Mouse (Mus musculus) spleen, embryonic (tissue): ENCODE measurements at regions not wholly inside any gene's neighbourhood (a gene's known extent, or its start where the extent isn't known, plus 50 kb on each side); places are given as distances from the start of the nearest gene placed in this dataset.

Experiments
- CTCF ChIA-PET: fragments of 350-600 bp; sonication (Branson Sonifier 250); formaldehyde crosslinking; loops from one replicate; lab custom pipeline; 2022; lab: Charles Lee

GRCm38 (mm10) chr13:101824962-101825361 lies 56.9 kb upstream of the Pik3r1 start:
- CTCF ChIA-PET: no interaction called here

DNA sequence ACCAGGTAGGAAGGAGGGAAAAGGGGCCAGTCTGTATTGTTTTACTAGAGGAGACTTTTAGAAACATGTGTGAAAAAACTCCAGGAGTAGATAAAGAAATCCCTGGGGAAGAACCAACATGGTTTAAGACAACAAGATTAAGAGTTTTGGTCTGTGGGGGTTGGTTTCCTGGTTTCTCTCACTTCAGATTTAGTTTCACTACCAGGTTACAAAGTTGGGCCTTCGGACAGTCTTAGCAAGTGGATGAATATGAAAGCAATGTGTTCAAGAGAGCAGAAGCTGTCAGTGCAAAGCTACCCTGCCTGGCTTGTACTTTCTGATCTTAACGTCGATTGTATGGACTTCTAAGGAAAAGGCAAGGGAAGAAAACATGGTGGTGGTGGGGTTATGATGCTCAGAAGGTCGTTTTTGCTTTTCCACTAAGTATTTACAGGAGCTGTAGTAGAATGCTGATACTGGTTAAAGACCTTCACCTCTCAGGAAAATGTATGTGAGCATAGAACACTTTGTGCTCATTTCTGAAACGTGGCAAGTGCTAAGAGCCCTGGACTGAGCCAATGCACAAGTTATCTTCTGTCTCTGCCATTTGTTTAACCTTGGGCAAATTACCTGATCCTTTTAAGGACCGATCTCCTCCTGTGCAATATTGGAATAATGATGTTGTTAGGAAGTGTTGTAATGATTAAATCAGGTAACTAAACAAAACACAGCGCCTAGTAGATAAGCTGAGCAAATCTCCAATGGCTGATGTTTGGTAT lies 64.0 kb upstream of the Pik3r1 start:
- CTCF ChIA-PET: no interaction called here

GRCm38 (mm10) chr13:101834546-101834945 lies 66.5 kb upstream of the Pik3r1 start:
- CTCF ChIA-PET: no interaction called here

DNA sequence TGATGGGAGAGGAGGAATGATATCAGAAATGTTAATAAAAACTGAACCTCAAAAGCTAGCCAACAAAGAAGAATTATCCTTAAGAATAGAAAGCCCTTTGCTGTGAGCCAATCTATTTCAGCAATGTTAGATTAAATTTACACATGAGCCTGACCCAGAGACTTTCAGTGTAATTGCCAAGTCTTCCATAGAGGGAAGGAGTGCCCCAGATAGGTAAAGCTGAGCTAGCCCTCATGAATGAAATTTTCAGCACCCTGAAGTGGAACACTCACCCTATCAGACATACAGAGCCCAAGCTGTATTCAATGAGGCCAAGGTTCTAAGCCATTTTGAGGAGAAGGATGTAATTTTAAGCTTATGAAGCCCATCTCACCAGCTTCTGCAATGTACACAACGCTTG lies 69.0 kb upstream of the Pik3r1 start:
- CTCF ChIA-PET: no interaction called here

- CTCF ChIA-PET: no interaction called here
Observed at GRCm38 (mm10) chr13:101844461-101845440, 76.7 kb upstream of the Pik3r1 start.

DNA sequence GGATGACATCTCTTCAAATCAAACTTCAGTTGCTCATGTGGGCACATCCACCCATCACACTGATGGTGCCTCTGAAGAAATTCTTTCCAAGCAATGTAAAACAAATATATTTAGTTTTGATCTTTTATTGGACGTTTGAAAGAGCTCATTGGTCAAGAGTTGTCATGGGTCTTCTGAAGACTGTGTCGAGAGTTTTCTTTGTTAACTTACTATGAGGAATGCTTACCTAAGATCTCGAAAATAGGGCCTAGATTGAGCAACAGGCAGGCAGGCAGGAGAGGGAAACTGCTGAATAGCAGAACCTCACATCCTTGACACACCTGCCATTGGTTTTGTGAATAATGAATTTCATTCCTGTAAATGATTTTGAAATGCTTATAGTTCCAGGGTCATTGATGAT lies 78.0 kb upstream of the Pik3r1 start:
- CTCF ChIA-PET: no interaction called here

GRCm38 (mm10) chr13:101847879-101848600 lies 80.0 kb upstream of the Pik3r1 start:
- CTCF ChIA-PET: no interaction called here

DNA sequence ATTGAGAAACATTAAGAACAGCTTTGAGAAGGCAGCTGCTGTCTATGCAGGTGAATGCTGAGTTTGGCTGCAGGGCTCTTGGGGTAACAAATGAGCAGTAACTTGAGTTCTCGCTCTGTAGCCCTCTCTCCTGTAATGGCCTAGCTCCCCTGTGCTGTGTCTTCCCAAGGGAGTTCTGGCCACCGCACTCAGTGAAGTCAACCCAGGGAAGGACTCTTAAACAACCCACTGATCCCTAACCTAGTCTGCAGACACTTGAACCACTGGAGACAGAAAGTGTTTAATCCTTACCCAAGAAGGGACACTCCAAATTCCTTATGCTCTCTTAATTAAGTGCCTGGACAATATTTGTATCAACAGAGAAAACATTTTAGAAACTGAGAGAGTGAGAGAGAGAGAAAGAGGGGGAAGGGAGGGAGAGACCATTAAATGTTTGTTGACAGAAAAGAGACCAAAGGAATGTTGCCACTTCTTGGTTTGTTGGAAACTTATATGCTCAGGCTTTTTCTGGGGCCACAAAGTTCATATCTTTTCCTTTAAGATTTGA lies 80.7 kb upstream of the Pik3r1 start:
- CTCF ChIA-PET: interaction anchor here (0.6 kb wide), 1 partner anchor 1797 kb away, joined by 3 read pairs; no protein-coding TSS in a partner anchor

GRCm38 (mm10) chr13:101849416-101849815 lies 81.4 kb upstream of the Pik3r1 start:
- CTCF ChIA-PET: no interaction called here

DNA sequence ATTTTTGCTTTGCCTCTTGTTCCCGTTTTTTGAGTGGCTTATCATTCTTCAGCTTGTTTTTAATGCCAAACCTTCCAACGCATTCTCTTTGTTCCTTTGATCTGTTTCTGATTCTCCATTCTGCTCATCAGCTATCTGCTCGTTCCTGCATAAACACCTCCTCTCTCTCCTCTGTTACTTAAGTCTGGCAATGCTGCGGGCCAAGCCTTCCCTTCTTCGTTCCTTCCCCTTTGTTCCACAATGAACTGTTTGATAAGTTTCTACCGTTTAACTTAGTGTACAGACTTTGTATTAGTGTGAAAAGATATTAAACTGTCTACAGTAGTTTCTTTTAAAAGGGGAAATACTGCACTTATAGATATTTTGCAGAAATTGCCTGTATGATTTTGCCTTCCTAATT lies 83.3 kb upstream of the Pik3r1 start:
- CTCF ChIA-PET: no interaction called here

GRCm38 (mm10) chr13:101852960-101853359 lies 84.9 kb upstream of the Pik3r1 start:
- CTCF ChIA-PET: no interaction called here

- CTCF ChIA-PET: no interaction called here
Observed at GRCm38 (mm10) chr13:101855141-101855540, 87.1 kb upstream of the Pik3r1 start.

- CTCF ChIA-PET: no interaction called here
Observed at GRCm38 (mm10) chr13:101860704-101861103, 92.7 kb upstream of the Pik3r1 start.

DNA sequence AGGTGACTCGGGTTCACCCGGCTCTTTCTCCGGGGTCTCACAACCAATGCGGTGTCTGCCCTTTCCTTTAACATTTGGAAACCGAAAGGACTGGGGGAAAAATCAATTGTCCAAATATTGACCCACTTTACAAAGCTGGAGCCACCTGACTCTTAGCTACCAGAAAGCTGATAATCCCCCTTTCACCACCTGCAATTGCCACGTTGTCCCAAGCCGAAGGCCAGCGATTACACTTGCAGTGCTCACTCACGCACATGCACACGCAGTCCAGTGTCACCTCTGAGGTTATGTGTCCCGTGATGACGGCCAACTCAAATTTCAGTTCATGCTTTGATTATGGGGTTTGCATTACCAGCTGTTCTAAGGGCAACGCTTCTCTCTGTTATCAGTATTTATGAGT lies 94.0 kb upstream of the Pik3r1 start:
- CTCF ChIA-PET: no interaction called here

DNA sequence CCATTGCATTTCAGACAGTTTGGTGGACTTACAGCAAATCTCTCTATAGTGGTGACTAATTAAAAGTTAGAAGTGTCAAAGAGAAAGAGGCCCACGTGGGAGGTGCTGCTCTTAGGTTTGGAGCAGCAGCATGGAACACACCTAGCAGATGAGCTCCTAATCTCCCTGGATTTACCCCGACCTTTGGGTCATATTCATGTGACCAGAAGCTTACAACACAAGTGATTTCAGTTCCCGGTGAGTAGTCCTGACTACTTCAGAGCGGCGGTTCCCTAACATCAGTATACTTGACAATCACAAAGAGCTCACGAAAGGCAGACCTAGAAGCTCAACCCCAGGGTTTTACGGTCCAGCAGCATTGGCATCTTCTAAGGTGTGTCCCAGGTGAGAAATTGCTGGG lies 95.0 kb upstream of the Pik3r1 start:
- CTCF ChIA-PET: no interaction called here

DNA sequence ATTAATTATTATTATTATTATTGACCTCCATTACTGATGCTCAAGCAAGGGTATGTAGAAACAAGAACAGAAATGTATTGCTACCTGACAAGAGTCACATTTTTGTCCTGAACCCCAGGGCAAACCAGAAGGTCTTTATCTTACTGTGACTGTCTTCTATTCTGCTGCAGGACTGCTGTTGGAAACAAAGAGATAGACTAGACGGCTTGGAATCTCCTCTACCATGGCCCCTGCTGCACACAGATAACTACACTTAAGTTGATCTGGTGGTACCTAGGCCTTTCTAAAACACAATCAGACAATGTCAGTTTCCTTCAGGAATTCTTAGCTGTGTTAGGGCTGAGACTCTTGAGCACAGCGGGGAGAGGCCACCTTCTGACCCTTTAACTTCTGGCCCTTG lies 95.6 kb upstream of the Pik3r1 start:
- CTCF ChIA-PET: no interaction called here

DNA sequence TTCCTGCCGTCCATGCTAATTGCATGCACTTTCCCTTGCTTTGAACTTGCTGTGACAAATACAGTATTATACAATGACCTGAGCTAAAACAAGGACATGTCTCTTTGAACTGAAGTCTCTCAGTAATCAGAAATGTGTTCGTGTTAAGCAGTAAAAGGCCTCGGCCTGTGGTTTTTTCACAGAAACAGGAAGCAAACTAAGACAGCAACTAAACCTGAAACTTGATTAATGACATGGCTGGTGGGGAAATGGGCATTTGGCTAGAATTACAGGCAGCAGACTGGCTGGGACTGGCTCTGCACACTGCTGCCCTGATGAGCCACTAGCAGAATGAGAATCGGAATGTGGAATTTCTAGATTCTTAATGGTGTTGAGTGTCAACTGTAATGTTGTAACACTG lies 98.8 kb upstream of the Pik3r1 start:
- CTCF ChIA-PET: no interaction called here

DNA sequence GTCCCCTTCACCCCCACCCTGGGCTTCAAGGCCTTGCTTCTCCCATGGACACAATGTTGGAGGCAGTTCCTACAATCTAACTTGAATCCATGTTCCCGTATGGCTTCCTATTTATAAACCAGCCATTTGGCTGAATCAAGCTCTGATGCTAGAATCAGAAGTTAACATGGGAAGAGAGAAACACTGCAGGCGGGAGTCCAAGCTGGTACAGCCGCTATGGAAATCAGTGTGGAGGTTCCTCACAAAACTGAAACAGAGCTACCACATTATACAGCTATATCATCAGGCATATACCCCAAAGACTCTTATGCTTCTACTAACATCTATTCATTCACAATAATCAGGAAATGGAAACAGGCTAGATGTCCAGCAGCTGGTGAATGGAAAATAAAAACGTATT lies 106.7 kb upstream of the Pik3r1 start:
- CTCF ChIA-PET: no interaction called here

DNA sequence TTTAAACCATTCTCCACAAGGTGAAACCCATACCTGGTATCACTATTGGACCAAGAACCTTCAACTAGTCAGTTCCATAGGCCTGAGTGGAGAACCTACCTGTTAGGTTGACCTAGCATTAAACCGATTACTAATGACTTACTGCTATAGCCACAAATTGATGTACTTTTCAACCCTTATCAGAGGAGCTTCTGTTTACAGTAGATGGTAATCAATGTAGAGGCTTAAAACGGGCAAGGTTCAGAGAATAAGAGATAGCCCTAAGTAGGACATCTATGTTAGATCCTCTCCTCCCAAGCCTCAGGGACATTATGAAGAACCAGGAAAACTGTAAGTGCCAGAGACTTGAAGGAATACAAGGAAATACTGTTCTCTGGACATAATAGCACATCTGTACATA lies 108.1 kb upstream of the Pik3r1 start:
- CTCF ChIA-PET: no interaction called here

DNA sequence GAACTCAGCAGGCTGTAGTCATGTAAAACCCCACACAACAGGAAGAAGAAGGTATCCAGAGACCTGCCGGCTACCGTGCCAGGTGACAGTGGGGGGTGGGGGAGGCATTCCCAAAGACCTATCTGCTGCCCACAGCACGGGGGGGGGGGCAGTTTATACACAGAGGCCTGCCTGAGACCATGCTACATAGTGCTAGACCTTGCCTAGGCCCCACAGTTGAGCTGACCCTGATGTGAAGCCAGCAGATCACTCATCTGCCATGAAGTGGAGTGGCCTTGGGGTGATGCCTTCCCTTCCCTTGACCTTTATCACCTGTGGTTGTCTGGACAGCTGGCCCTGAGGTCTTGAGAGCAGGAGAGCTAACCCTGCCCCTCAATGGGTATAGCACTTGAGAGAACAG lies 108.6 kb upstream of the Pik3r1 start:
- CTCF ChIA-PET: no interaction called here

DNA sequence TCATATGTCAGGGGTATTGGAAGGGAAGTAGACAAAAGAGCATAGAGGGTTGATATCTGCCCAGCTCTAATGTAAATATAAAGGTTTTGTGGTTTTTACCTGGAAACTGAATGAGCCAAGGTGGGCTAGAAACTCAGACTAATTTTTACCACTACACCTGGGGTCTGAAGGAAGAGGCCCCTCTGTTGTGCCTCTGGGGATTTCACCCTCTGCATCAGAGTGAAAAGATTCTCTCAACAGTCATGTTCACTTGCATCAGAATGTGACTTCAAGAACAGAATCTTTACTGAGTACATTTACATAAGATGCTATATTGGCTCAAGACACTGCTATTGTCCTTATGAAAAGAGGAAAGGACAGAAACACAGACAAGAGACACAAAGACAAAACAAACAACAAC lies 110.2 kb upstream of the Pik3r1 start:
- CTCF ChIA-PET: no interaction called here

GRCm38 (mm10) chr13:101879561-101880081 lies 111.6 kb upstream of the Pik3r1 start:
- CTCF ChIA-PET: no interaction called here
